Mouse (Mus musculus) kidney, adult 2 months (tissue): ENCODE measurements at regions not wholly inside any gene's neighbourhood (a gene's known extent, or its start where the extent isn't known, plus 50 kb on each side); places are given as distances from the start of the nearest gene placed in this dataset.

ENCODE experiments used
- CTCF ChIP-seq: fragments of 200-500 bp; conservative IDR thresholded peaks from 2 replicates; pipeline ENCODE4 v1.5.1; 2011; ENCODE audit warnings: low read depth, mild to moderate bottlenecking, control low read depth, low read length, moderate library complexity, mixed read lengths; ENCODE audit not compliant: insufficient read depth, insufficient read length
- POLR2A ChIP-seq: fragments of 200-500 bp; IDR thresholded peaks from one replicate; pipeline ENCODE4 v1.6.1; 2011; ENCODE audit warnings: low read depth, low read length, control low read depth

DNA sequence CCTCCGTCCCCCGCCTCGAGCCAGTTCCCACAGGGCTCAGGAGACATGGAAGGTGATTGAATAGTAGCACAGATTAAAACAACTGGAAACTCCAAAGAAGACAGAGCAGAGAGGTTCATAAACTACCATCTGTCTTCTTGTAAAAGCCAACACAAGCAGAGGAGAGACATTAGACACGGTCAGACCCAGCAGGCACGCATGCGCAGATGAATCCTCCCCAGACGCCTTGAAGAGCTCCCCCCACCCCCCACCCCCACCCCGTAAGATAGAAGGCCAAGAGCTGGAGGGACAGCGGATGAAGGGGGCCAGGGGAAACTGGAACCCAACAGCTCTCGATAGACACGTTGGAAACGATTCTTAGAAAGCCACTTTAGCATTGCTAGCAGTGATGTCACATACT lies 101.2 kb downstream of the Cdc5l start:
- TF ChIP-seq CTCF, result no peak
- no peak for TF ChIP-seq POLR2A
